Mouse (Mus musculus) limb, embryonic 11.5 days (tissue): ENCODE measurements around the gene Cdkl3. TPM values are rescaled to one million over a fixed set of nuclear protein-coding genes. Genes with fewer than 3 reads are reported as not detected.

Experiments used
- ATAC-seq: fragments of 200-750 bp; cut with Nextera tagmentation; 2 replicates; pipeline ENCODE4 v1.8.0; 2017; ENCODE audit warnings: low read depth; ENCODE audit not compliant: insufficient number of reproducible peaks, low FRiP score, low TSS enrichment
- DNase-seq: peaks from one replicate; pipeline ENCODE4 v3.0.0-alpha.2; 2015; ENCODE audit warnings: low spot score
- H3K27ac ChIP-seq: fragments of 300-500 bp; sonication (generic); replicated peaks from 2 replicates; pipeline ENCODE4 v1.5.1; 2014; ENCODE audit warnings: low read depth, mild to moderate bottlenecking, low read length
- H3K27me3 ChIP-seq: fragments of 300-500 bp; sonication (generic); 2 replicates; pipeline ENCODE4 v1.6.1; 2014; ENCODE audit warnings: mild to moderate bottlenecking, low read length, mixed read lengths; ENCODE audit not compliant: control insufficient read depth, insufficient read depth
- H3K36me3 ChIP-seq: fragments of 300-500 bp; sonication (generic); 2 replicates; pipeline ENCODE4 v1.6.1; 2014; ENCODE audit warnings: mild to moderate bottlenecking, low read length, moderate library complexity, mixed read lengths; ENCODE audit not compliant: control insufficient read depth, insufficient read depth
- H3K4me1 ChIP-seq: fragments of 300-500 bp; sonication (generic); 2 replicates; pipeline ENCODE4 v1.6.1; 2014; ENCODE audit warnings: low read length, mixed read lengths; ENCODE audit not compliant: control insufficient read depth, insufficient read depth
- H3K4me2 ChIP-seq: fragments of 300-500 bp; sonication (generic); 2 replicates; pipeline ENCODE4 v1.6.1; 2014; ENCODE audit warnings: low read depth, mild to moderate bottlenecking, moderate library complexity; ENCODE audit not compliant: severe bottlenecking
- H3K4me3 ChIP-seq: fragments of 300-500 bp; sonication (generic); 2 replicates; pipeline ENCODE4 v1.5.1; 2014; ENCODE audit warnings: low read depth, low read length
- H3K9ac ChIP-seq: fragments of 300-500 bp; sonication (generic); 2 replicates; pipeline ENCODE4 v1.6.1; 2014; ENCODE audit warnings: mild to moderate bottlenecking, low read length
- H3K9me3 ChIP-seq: fragments of 300-500 bp; sonication (generic); 2 replicates; pipeline ENCODE4 v1.6.1; 2016; ENCODE audit warnings: low read length; ENCODE audit not compliant: control insufficient read depth
- WGBS: fragments of 180-500 bp; shearing (Covaris S2); extraction: QIAGEN DNeasy Blood & Tissue Kit; methylation state at CpG from one replicate; pipeline ENCODE4 v1.1.7; 2014; 5-methylcytosine and 5-hydroxymethylcytosine counted together
- polyA plus RNA-seq: library from polyadenylated mRNA; unstranded; fragments of >200 nt; fragmentation: Nextera tagmentation; extraction: Ambion mirVana; gene quantifications from 2 replicates; pipeline ENCODE4 v1.2.1, GENCODE M21; 2014

The Cdkl3 gene
- polyA plus RNA-seq, 1 experiment from 2014 or later: 9.6 TPM

GRCm38 (mm10) chr11:52091261-52091660 lies 87.2 kb downstream of the Cdkl3 start:
- ATAC-seq (no peak), DNase-seq (no peak)

DNA sequence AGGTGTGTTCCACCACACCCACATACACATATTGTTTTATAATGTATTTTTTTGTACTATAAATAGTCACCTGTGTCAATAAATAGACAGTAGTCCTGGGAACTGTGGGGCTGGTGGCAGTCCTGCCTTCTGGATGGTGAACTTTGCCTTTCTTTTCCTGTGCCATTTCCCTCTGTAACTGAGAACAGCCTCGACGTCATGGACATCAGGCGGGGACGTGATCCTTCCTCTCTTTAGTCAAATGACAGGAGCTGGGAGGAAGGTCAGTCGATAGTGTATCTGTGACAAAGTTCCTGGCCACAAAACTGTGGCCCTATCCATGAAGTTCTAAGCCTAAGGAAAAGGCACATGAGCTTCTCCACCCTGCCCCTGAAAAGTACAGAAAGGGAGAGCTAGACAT lies 90.5 kb downstream of the Cdkl3 start:
- H3K9me3 ChIP-seq: no peaks in the 10 kb centered on the region
- H3K9ac ChIP-seq: no peak overlapping the region
- ATAC-seq (no peak), DNase-seq (no peak)
- H3K4me2 ChIP-seq: no peak overlapping the region
- no peak overlapping the region for H3K27ac ChIP-seq
- H3K36me3 ChIP-seq: no peaks in the 10 kb centered on the region
- no peaks in the 10 kb centered on the region for H3K27me3 ChIP-seq
- H3K4me3 ChIP-seq: no peak overlapping the region
- H3K4me1 ChIP-seq: peaks cover 5% of the 10 kb centered on the region; the same call in 1 of the 2 replicates
- 68% methylated on average over 5 of the region's 5 CpGs for WGBS

More at GRCm38 (mm10) chr11:52091261-52091660, 87.2 kb downstream of the Cdkl3 start:
- H3K4me3 ChIP-seq: no peak overlapping the region
- peaks cover 7% of the 10 kb centered on the region; the same call in 1 of the 2 replicates for H3K4me1 ChIP-seq
- H3K9ac ChIP-seq: no peak overlapping the region
- 88% methylated on average over 9 of the region's 9 CpGs for WGBS
- no peak overlapping the region for H3K27ac ChIP-seq
- no peaks in the 10 kb centered on the region for H3K9me3 ChIP-seq
- no peak overlapping the region for H3K4me2 ChIP-seq
- H3K27me3 ChIP-seq: no peaks in the 10 kb centered on the region
- no peaks in the 10 kb centered on the region for H3K36me3 ChIP-seq

- no peak overlapping the region for H3K9ac ChIP-seq
- WGBS: 73% methylated on average over 3 of the region's 3 CpGs
- H3K27ac ChIP-seq: no peak overlapping the region
- DNase-seq (no peak), ATAC-seq (no peak)
- no peaks in the 10 kb centered on the region for H3K27me3 ChIP-seq
- H3K4me3 ChIP-seq: no peak overlapping the region
- no peaks in the 10 kb centered on the region; the same call in 1 of the 2 replicates for H3K36me3 ChIP-seq
- no peak overlapping the region for H3K4me2 ChIP-seq
- H3K9me3 ChIP-seq: no peaks in the 10 kb centered on the region
- H3K4me1 ChIP-seq: peaks cover 16% of the 10 kb centered on the region
Measured at GRCm38 (mm10) chr11:52097016-52097415, 93.0 kb downstream of the Cdkl3 start.

GRCm38 (mm10) chr11:52097596-52097995 lies 93.6 kb downstream of the Cdkl3 start:
- H3K4me3 ChIP-seq: no peak overlapping the region
- no peak overlapping the region for H3K9ac ChIP-seq
- 73% methylated on average over 2 of the region's 2 CpGs for WGBS
- peaks cover 16% of the 10 kb centered on the region for H3K4me1 ChIP-seq
- H3K27ac ChIP-seq: no peak overlapping the region
- H3K9me3 ChIP-seq: no peaks in the 10 kb centered on the region
- ATAC-seq (no peak), DNase-seq (no peak)
- no peaks in the 10 kb centered on the region for H3K27me3 ChIP-seq
- peak overlapping the region; percentile 59; the same call in 1 of the 2 replicates for H3K4me2 ChIP-seq
- no peaks in the 10 kb centered on the region; the same call in 1 of the 2 replicates for H3K36me3 ChIP-seq

GRCm38 (mm10) chr11:52098398-52098946 lies 94.5 kb downstream of the Cdkl3 start, which contains the start of gene Ppp2ca:
Gene Ppp2ca, plus strand, starts transcription at chr11:52098681.
- Histone ChIP-seq H3K36me3 (no peaks in the 10 kb centered on the region; the same call in 1 of the 2 replicates), H3K27me3 (no peaks in the 10 kb centered on the region), H3K27ac (peak within 1 kb of the TSS; percentile 98), H3K4me1 (peaks cover 16% of the 10 kb centered on the region), H3K4me2 (peak within 1 kb of the TSS; percentile 77), H3K4me3 (peak within 1 kb of the TSS; percentile 76), H3K9ac (peak within 1 kb of the TSS; percentile 99), H3K9me3 (no peaks in the 10 kb centered on the region)
- under 1% methylated on average over 53 of the region's 53 CpGs for WGBS
- DNase-seq (peak; percentile 98), ATAC-seq (peak; percentile 98)

- WGBS: 0% methylated on average over 61 of the region's 72 CpGs
- no peaks in the 10 kb centered on the region for H3K9me3 ChIP-seq
- peak overlapping the region; percentile 77 for H3K4me2 ChIP-seq
- H3K27ac ChIP-seq: peak overlapping the region; percentile 98
- DNase-seq (peak; percentile 86), ATAC-seq (peak; percentile 77)
- peak overlapping the region; percentile 76 for H3K4me3 ChIP-seq
- H3K9ac ChIP-seq: peak overlapping the region; percentile 99
- no peaks in the 10 kb centered on the region; the same call in 1 of the 2 replicates for H3K36me3 ChIP-seq
- H3K27me3 ChIP-seq: no peaks in the 10 kb centered on the region
- H3K4me1 ChIP-seq: peaks cover 16% of the 10 kb centered on the region
Measured at GRCm38 (mm10) chr11:52099031-52099761, 95.2 kb downstream of the Cdkl3 start.

- no peak overlapping the region for H3K27ac ChIP-seq
- peaks cover 16% of the 10 kb centered on the region for H3K4me1 ChIP-seq
- H3K36me3 ChIP-seq: no peaks in the 10 kb centered on the region; the same call in 1 of the 2 replicates
- DNase-seq (no peak), ATAC-seq (no peak)
- H3K27me3 ChIP-seq: no peaks in the 10 kb centered on the region
- H3K4me2 ChIP-seq: peak overlapping the region; percentile 77
- H3K9me3 ChIP-seq: no peaks in the 10 kb centered on the region
- 6% methylated on average over 7 of the region's 7 CpGs for WGBS
- H3K9ac ChIP-seq: peak overlapping the region; percentile 99
- peak overlapping the region; percentile 76 for H3K4me3 ChIP-seq
Measured at GRCm38 (mm10) chr11:52099771-52100219, 95.8 kb downstream of the Cdkl3 start.

DNA sequence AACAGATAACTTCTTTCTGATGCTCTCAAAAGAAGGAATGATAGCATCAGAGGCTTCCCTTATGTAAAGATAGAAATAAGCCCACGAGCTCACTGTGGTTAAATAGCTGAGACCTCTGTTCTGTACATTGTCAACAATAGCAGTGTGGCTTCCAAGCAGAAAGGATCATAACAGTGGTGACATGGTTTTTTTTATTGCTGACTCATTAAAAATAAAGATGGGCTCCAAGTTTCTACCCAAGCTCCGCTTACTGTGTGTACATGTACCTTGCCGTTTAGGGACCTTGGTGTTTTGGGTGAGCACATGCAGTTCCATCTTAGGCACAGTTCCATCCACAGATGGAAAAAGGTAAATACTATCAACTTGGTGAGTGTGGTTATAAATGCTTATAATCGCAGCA lies 99.0 kb downstream of the Cdkl3 start:
- Histone ChIP-seq H3K4me1 (peaks cover 14% of the 10 kb centered on the region), H3K27me3 (no peaks in the 10 kb centered on the region), H3K36me3 (no peaks in the 10 kb centered on the region; the same call in 1 of the 2 replicates), H3K4me3 (no peak overlapping the region), H3K9ac (no peak overlapping the region), H3K27ac (no peak overlapping the region), H3K9me3 (no peaks in the 10 kb centered on the region), H3K4me2 (no peak overlapping the region)
- DNase-seq (no peak), ATAC-seq (no peak)
- 88% methylated on average over 4 of the region's 4 CpGs for WGBS
